Mouse (Mus musculus) brain, embryonic 18.5 days (tissue): ENCODE measurements around the gene Grin3b.
A peak's percentile ranks its signal among the peaks of the same experiment; 100 is the strongest.
"Not testable (repeated sequence)": the region's sequence is repeated elsewhere in the genome, so short reads cannot be mapped to it uniquely, and the experiment has no call there.

Experiments used
- DNase-seq: peaks from one replicate; pipeline ENCODE4 v3.0.0-alpha.2; 2012; ENCODE audit warnings: low read depth, low spot score

The Grin3b gene

GRCm38 (mm10) chr10:79936284-79936910 is 34.1 kb upstream of the Grin3b start:
- no peak for DNase-seq

DNA sequence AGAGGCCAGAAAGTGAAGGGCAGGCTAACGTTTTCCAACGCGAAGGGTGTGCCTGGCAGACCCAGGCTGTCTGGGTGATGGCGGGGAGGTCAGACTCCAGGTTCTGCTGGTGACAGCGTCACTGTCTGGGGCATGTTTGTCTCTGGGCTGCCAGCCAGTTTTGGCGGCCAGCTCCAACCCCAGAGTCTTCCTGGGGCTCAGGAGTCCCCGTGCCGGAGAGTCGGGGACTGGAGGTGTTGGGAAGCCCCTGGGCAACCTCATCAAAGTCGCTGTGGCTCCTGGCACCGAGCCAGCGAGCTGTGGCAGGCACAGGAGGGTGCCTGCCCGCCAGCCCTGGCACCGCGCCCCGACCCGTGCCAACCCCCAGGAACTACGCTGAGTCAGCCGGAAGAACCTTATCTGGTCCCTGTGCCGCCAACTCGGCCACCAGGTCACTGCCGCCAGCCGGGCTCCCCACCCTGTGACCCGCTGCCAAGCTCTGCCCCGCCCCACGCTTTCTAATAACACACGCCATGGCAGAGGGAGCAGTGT is 33.5 kb upstream of the Grin3b start:
- no peak for DNase-seq

DNA sequence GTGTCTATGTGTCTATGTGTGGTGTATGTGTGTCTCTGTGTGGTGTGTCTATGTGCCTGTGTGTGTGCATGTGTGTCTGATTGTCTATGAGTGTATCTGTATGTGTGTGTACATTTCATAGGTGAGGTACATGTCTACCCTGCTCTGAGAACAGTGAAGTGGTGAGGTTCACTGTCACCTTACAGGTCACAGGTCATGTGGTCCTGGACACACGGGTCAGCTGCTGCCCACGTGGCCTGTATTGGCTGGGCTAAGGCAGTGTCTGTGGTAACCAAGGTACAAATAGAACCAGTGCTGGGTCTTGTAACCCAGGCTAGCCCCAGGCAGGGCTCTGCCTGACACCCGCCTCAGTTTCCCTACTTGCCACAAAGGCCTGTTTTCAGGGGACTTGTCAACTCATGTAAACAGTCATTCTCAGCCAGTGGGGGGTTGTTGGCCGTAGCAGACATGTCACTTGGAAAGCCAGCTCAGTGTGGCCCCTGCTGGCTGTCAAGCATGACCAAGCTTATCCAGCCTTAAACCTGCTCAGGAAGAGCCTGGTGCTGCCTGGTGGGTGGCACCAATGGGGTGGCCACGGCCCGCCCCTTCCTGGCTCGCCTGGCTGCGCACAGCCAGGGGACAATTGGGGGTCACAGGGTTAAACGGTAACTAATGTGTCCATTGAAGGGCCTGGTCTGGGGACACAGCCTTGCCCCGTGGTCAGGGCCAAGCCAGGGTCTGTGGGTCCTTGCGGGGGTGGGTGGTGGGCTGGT is 32.6 kb upstream of the Grin3b start:
- no peak for DNase-seq

DNA sequence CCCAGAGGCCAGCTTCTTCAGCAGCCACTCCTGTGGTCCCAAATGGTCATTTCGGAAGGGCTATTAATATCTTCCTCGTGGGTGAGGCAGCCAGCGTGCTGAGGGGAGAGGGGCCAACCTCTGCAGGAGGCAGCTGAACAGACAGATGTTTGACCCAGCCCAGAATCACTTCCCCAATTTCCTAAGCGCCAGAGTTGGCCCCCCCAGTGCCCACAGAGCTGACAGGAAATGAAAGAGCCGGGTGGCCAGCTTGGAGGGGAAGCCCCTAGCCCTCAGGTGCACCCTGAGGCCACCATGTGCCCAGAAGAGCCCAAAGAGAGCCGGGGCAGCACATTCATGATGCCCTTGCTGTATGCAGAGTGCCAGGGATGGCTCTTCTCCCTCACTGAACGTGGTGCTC is 29.8 kb upstream of the Grin3b start:
- no peak for DNase-seq

GRCm38 (mm10) chr10:79942988-79943387 is 27.5 kb upstream of the Grin3b start:
- DNase-seq: no peak

GRCm38 (mm10) chr10:79943471-79943901 is 27.0 kb upstream of the Grin3b start:
- no peak for DNase-seq

DNA sequence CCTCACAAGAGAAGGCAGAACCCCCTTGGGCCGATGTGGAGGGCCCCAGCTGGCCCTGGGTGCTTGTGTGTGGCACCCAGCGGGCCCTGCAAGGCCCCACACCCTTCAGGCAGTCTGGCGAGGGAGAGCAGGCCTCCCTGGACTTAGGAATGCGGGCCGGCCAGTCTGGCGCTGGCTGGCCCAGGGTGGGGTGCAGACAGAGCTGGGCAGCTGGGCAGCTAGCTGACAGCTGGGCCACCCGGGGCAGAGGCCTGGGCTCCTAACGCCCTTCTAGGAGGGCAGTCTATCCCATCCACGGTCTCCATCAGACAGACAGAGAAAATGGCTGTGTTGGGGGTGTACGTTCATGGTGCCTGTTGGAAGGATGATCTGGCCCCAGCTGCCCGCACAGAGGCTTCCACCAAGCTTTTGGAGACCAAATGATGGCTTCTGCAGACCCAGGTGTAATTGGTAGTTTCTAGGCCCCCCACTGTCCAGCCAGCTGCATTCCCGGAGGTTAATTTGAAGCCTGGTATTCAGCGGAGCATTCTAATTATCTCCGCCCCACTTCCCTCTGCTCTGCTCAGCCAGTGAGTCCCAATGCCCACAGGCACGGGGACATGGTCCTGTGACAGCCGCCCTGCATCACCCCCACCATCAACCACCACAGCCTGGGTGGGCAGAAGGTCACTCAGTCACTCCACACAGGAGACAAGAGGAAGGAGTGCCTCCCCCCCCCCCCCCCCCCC is 24.8 kb upstream of the Grin3b start:
- no peak for DNase-seq

GRCm38 (mm10) chr10:79946752-79947322 is 23.7 kb upstream of the Grin3b start:
- no peak for DNase-seq

- DNase-seq: no peak
These were observed 23.0 kb upstream of the Grin3b start for GRCm38 (mm10) chr10:79947502-79947901.

- no peak for DNase-seq
These were observed 20.6 kb upstream of the Grin3b start for GRCm38 (mm10) chr10:79949873-79950272.

GRCm38 (mm10) chr10:79950661-79951060 is 19.9 kb upstream of the Grin3b start:
- no peak for DNase-seq

DNA sequence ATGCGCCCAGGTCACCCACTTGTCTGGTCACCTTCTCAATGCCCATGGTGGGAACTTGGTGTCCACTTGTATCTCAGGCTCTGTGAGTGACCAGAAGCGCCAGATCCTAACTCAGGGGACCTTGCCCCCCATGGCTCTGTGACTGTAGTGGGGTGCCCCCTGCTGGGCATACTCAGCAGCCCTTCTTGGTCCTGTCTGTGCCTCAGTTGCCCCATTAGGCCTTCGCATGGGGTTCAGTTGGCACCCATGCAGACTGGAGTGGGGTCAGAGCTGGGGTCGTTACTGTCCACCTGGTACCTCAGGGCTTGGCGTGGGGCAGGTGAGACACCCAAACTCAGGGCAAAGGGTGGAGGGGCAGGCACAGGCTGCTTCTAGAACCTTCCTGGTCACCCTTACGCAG is 16.6 kb upstream of the Grin3b start:
- DNase-seq: no peak

GRCm38 (mm10) chr10:79955691-79956090 is 14.8 kb upstream of the Grin3b start:
- DNase-seq: no peak

DNA sequence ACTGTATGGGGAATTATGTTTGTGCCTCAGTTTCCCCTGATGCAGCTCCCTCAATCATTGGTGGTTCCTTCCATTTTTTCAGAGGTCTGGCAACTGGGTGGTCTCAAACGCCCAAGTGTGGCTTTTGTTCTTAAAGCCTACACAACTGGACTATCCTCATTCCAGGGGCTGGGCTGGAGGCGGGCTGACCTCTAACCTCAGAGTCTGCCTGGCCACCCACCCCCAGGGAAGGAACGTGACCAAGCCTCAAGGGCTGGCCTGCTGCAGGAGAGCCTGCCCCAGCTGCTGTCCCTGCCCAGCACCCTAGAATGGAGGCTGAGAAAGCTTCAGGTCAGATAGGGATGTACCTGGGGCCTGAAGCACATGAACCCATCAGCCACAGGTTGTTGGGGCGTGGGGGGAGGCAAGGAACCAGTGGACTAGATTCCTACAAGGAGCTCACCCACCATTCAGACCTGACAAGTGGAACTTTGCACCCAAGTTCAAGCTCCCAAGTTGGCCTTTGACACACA is 13.8 kb upstream of the Grin3b start:
- DNase-seq: no peak

DNA sequence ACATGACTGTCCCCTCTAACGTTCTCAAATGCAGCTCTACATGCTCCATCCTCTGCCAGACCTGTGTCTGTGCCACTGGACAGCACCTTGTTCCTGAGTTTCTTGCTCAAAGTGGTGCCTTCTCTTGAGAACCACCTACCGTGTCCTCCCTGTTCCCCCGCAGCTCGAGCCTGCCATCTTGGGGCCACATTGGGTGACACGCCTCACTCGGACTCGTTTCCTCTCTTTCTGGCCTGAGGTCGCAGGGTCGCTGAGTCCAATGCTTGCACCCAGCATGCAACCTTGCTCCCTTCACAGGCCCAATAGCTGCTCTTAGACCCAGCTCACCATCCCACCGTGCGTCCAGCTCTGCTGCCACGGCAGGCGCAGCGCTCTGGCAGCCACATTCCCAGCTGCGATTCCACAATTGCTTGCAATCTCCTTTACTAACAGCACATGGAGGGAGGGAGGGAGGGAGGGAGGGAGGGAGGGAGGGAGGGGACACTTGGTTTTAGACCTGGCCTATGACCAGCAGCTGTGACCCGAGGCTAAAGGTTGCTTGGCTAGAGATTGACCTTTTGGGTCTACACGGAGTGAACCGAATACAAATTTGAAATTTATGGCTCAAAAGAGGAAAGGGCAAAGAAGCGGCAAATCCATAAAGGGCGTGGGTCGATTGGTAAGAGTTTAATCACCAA is 12.2 kb upstream of the Grin3b start:
- DNase-seq: no peak

GRCm38 (mm10) chr10:79959412-79959811 is 11.1 kb upstream of the Grin3b start:
- DNase-seq: not testable (repeated sequence)

DNA sequence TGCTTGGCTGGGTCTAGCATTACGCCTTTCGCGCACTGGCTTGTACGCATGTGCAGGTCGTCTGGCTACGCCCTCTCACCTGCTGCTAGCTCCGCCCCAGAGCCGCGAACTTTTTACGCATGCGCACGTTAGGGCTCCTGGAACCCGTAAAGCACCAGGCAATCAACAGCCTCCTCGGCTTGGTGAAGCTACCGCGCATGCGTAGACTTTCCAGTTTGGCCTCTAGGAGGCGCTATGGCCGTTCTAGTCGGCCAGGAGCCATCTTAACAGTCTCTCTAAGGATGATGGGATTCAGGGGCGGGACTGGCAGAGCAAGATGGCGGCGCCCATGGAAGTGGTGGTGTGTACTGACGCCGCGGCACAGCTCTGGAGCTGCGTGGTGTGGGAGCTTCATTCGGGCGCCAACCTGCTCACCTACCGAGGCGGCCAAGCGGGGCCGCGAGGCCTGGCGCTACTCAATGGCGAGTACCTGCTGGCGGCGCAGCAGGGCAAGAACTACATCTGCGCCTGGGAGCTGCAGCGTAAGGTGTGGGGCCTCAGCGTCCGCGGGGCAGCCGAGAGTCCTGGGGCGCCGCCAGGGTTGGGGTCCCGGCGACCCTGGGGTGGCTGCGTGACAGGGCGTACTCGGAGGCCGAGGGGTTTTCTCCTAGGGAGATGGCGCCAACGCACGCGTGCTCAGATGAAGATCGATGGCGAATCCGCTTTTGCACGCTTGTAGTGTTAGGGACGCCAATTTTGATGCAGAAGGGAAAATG is 10.5 kb upstream of the Grin3b start, which contains the start of gene Wdr18:
Wdr18 (plus strand) TSS at position 306 of the 755 bp plus-strand sequence.
- peak; percentile 98 for DNase-seq

GRCm38 (mm10) chr10:79960671-79961294 is 9.7 kb upstream of the Grin3b start:
- DNase-seq: no peak

- no peak for DNase-seq
These were observed 5.8 kb upstream of the Grin3b start for GRCm38 (mm10) chr10:79964727-79965126.

- no peak for DNase-seq
These were observed 5.2 kb upstream of the Grin3b start for GRCm38 (mm10) chr10:79965325-79965724.
